Mouse (Mus musculus): ENCODE data around the gene Pitpnm3.
"Not testable (repeated sequence)": the region's sequence is repeated elsewhere in the genome, so short reads cannot be mapped to it uniquely, and the experiment has no call there.

Gene Pitpnm3

GRCm38 (mm10) chr11:72135383-72136158 lies at the start of gene Pitpnm3:
Pitpnm3 (minus strand) TSS chr11:72135778.
- no peak for DNase-seq

GRCm38 (mm10) chr11:72184252-72184651 lies 48.7 kb upstream of the Pitpnm3 start:
- no peak for DNase-seq

- DNase-seq: no peak
Observed at GRCm38 (mm10) chr11:72181136-72181535, 45.6 kb upstream of the Pitpnm3 start.

- no peak for DNase-seq
Observed at GRCm38 (mm10) chr11:72180556-72180955, 45.0 kb upstream of the Pitpnm3 start.

GRCm38 (mm10) chr11:72176553-72176952 lies 41.0 kb upstream of the Pitpnm3 start:
- DNase-seq: no peak

GRCm38 (mm10) chr11:72175966-72176365 lies 40.4 kb upstream of the Pitpnm3 start:
- no peak for DNase-seq

GRCm38 (mm10) chr11:72174721-72175120 lies 39.1 kb upstream of the Pitpnm3 start:
- no peak for DNase-seq

- DNase-seq: no peak
Observed at GRCm38 (mm10) chr11:72173506-72173905, 37.9 kb upstream of the Pitpnm3 start.

GRCm38 (mm10) chr11:72171906-72172305 lies 36.3 kb upstream of the Pitpnm3 start:
- DNase-seq: not testable (repeated sequence)

- DNase-seq: no peak
Observed at GRCm38 (mm10) chr11:72169871-72170270, 34.3 kb upstream of the Pitpnm3 start.

- no peak for DNase-seq
Observed at GRCm38 (mm10) chr11:72163198-72163597, 27.6 kb upstream of the Pitpnm3 start.

- no peak for DNase-seq
Observed at GRCm38 (mm10) chr11:72156624-72157023, 21.0 kb upstream of the Pitpnm3 start.

GRCm38 (mm10) chr11:72155981-72156428 lies 20.4 kb upstream of the Pitpnm3 start:
- DNase-seq: no peak

- no peak for DNase-seq
Observed at GRCm38 (mm10) chr11:72155186-72155980, 19.8 kb upstream of the Pitpnm3 start.

- no peak for DNase-seq
Observed at GRCm38 (mm10) chr11:72153122-72153862, 17.7 kb upstream of the Pitpnm3 start.

- no peak for DNase-seq
Observed at GRCm38 (mm10) chr11:72151120-72151519, 15.5 kb upstream of the Pitpnm3 start.

GRCm38 (mm10) chr11:72147910-72148309 lies 12.3 kb upstream of the Pitpnm3 start:
- no peak for DNase-seq

GRCm38 (mm10) chr11:72145877-72146248 lies 10.3 kb upstream of the Pitpnm3 start:
- DNase-seq: no peak

GRCm38 (mm10) chr11:72145182-72145876 lies 9.8 kb upstream of the Pitpnm3 start:
- no peak for DNase-seq

GRCm38 (mm10) chr11:72142889-72143288 lies 7.3 kb upstream of the Pitpnm3 start:
- DNase-seq: peak; percentile 9

GRCm38 (mm10) chr11:72140198-72140597 lies 4.6 kb upstream of the Pitpnm3 start:
- no peak for DNase-seq

- DNase-seq: no peak
Observed at GRCm38 (mm10) chr11:72136231-72136982, 829 bp upstream of the Pitpnm3 start.

All from thymus, postnatal 14 days (tissue).